Mouse (Mus musculus) lung, embryonic 15.5 days (tissue): Measurements from ENCODE around the gene Zbtb46. TPM values are rescaled to one million over a fixed set of nuclear protein-coding genes. Genes with fewer than 3 reads are reported as not detected.

Experiments used
- ATAC-seq: fragments of 200-750 bp; cut with Nextera tagmentation; 2 replicates; pipeline ENCODE4 v1.8.0; 2017; ENCODE audit warnings: moderate number of reproducible peaks, borderline replicate concordance; ENCODE audit not compliant: low FRiP score, low TSS enrichment; ENCODE audit errors: extremely low read depth
- H3K27ac ChIP-seq: fragments of 300-500 bp; sonication (generic); 2 replicates; pipeline ENCODE4 v1.5.1; 2015; ENCODE audit warnings: moderate library complexity, mild to moderate bottlenecking, inconsistent platforms
- H3K27me3 ChIP-seq: fragments of 300-500 bp; sonication (generic); 2 replicates; pipeline ENCODE4 v1.6.1; 2015; ENCODE audit warnings: inconsistent platforms
- H3K36me3 ChIP-seq: fragments of 300-500 bp; sonication (generic); 2 replicates; pipeline ENCODE4 v1.6.1; 2015; ENCODE audit warnings: inconsistent platforms
- H3K4me1 ChIP-seq: fragments of 300-500 bp; sonication (generic); 2 replicates; pipeline ENCODE4 v1.6.1; 2015; ENCODE audit warnings: inconsistent platforms
- H3K4me2 ChIP-seq: fragments of 300-500 bp; sonication (generic); 2 replicates; pipeline ENCODE4 v1.6.1; 2015; ENCODE audit warnings: inconsistent platforms, mild to moderate bottlenecking, moderate library complexity
- H3K4me3 ChIP-seq: fragments of 300-500 bp; sonication (generic); 2 replicates; pipeline ENCODE4 v1.5.1; 2015; ENCODE audit warnings: mild to moderate bottlenecking, inconsistent platforms
- H3K9ac ChIP-seq: fragments of 300-500 bp; sonication (generic); 2 replicates; pipeline ENCODE4 v1.6.1; 2015; ENCODE audit warnings: inconsistent platforms
- H3K9me3 ChIP-seq: fragments of 300-500 bp; sonication (generic); 2 replicates; pipeline ENCODE4 v1.6.1; 2016; ENCODE audit warnings: inconsistent platforms
- WGBS: fragments of 180-500 bp; shearing (Covaris S2); methylation state at CpG from one replicate; pipeline ENCODE4 v1.1.7; 2015; 5-methylcytosine and 5-hydroxymethylcytosine counted together
- polyA plus RNA-seq: library from polyadenylated mRNA; unstranded; fragments of >200 nt; fragmentation: Nextera tagmentation; extraction: Ambion mirVana; gene quantifications from 2 replicates; pipeline ENCODE4 v1.2.1, GENCODE M21; 2015

Zbtb46 gene
- polyA plus RNA-seq, 1 experiment from 2014 or later, result 14.6 TPM

- Histone ChIP-seq H3K9me3 (no peaks in the 10 kb centered on the region), H3K27me3 (peaks cover 8% of the 10 kb centered on the region; the same call in 1 of the 2 replicates), H3K4me1 (peaks cover 20% of the 10 kb centered on the region), H3K9ac (no peak overlapping the region), H3K4me3 (no peak overlapping the region), H3K27ac (no peak overlapping the region), H3K4me2 (no peak overlapping the region), H3K36me3 (no peaks in the 10 kb centered on the region)
- ATAC-seq, result no peak
- WGBS, result 74% methylated on average over 1 of the region's 1 CpGs
Observed at GRCm38 (mm10) chr2:181462604-181463003, 3.4 kb upstream of the Zbtb46 start.

- Histone ChIP-seq H3K4me2 (no peak overlapping the region), H3K4me1 (peaks cover 20% of the 10 kb centered on the region), H3K9ac (no peak overlapping the region), H3K4me3 (no peak overlapping the region), H3K27me3 (peaks cover 14% of the 10 kb centered on the region; the same call in 1 of the 2 replicates), H3K9me3 (no peaks in the 10 kb centered on the region), H3K27ac (no peak overlapping the region), H3K36me3 (no peaks in the 10 kb centered on the region)
- ATAC-seq, result no peak
- WGBS, result 91% methylated on average over 1 of the region's 1 CpGs
Observed at GRCm38 (mm10) chr2:181461536-181462100, 2.4 kb upstream of the Zbtb46 start.

- Histone ChIP-seq H3K9ac (peak overlapping the region; percentile 55), H3K4me1 (peaks cover 23% of the 10 kb centered on the region), H3K4me3 (peak overlapping the region; percentile 87), H3K27ac (peak overlapping the region; percentile 63), H3K9me3 (no peaks in the 10 kb centered on the region), H3K36me3 (no peaks in the 10 kb centered on the region), H3K4me2 (peak overlapping the region; percentile 76), H3K27me3 (peaks cover 14% of the 10 kb centered on the region; the same call in 1 of the 2 replicates)
- WGBS, result under 1% methylated on average over 71 of the region's 71 CpGs
- peak; percentile 39 for ATAC-seq
Observed at GRCm38 (mm10) chr2:181459673-181460621, 721 bp upstream of the Zbtb46 start.

GRCm38 (mm10) chr2:181458411-181459152, 644 bp downstream of the Zbtb46 start:
- Histone ChIP-seq H3K4me1 (peaks cover 23% of the 10 kb centered on the region), H3K9ac (peak overlapping the region; percentile 65), H3K27me3 (peaks cover 14% of the 10 kb centered on the region; the same call in 1 of the 2 replicates), H3K4me3 (peak overlapping the region; percentile 87), H3K9me3 (no peaks in the 10 kb centered on the region), H3K4me2 (peak overlapping the region; percentile 76), H3K36me3 (no peaks in the 10 kb centered on the region), H3K27ac (peak overlapping the region; percentile 67; the same call in 1 of the 2 replicates)
- ATAC-seq, result no peak; the same call in none of the 2 replicates
- under 1% methylated on average over 55 of the region's 72 CpGs for WGBS

DNA sequence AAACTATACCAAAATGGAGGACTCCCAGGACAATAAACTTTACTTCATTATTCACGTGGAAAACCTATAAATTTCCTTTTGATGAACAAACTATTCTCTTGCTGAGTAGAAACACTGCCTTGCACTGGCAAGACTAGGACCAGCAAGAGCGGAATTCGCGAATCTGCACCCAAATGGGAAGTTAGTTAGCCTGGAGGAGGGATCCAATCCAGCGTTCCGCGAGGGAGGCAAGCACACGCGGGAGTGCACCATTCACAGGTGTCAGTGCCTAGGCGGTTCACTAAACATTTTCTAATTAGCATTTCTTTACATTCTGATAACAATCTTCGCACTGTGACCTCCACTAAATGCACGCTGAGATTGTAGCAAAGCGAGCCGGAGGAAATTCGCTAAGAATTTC, 1.4 kb downstream of the Zbtb46 start:
- Histone ChIP-seq H3K4me1 (peaks cover 23% of the 10 kb centered on the region), H3K4me2 (peak overlapping the region; percentile 76), H3K9me3 (no peaks in the 10 kb centered on the region), H3K9ac (peak overlapping the region; percentile 65), H3K4me3 (peak overlapping the region; percentile 87), H3K27me3 (peaks cover 14% of the 10 kb centered on the region; the same call in 1 of the 2 replicates), H3K27ac (no peak overlapping the region), H3K36me3 (no peaks in the 10 kb centered on the region)
- no peak for ATAC-seq
- 4% methylated on average over 15 of the region's 15 CpGs for WGBS

- 57% methylated on average over 2 of the region's 2 CpGs for WGBS
- no peak overlapping the region for H3K4me2 ChIP-seq
- H3K9ac ChIP-seq, result no peak overlapping the region
- H3K36me3 ChIP-seq, result no peaks in the 10 kb centered on the region
- no peak for ATAC-seq
- H3K27ac ChIP-seq, result no peak overlapping the region
- peaks cover 23% of the 10 kb centered on the region for H3K4me1 ChIP-seq
- H3K9me3 ChIP-seq, result no peaks in the 10 kb centered on the region
- no peak overlapping the region for H3K4me3 ChIP-seq
- H3K27me3 ChIP-seq, result peaks cover 14% of the 10 kb centered on the region; the same call in 1 of the 2 replicates
Observed at GRCm38 (mm10) chr2:181455899-181456298, 3.3 kb downstream of the Zbtb46 start.

- no peaks in the 10 kb centered on the region for H3K9me3 ChIP-seq
- no peaks in the 10 kb centered on the region for H3K36me3 ChIP-seq
- 0 out of 2 replicates have a peak, but pooled peaks cover 7% of the 10 kb centered on the region for H3K4me1 ChIP-seq
- H3K4me3 ChIP-seq, result no peak overlapping the region
- no peak overlapping the region for H3K27ac ChIP-seq
- H3K9ac ChIP-seq, result no peak overlapping the region
- H3K27me3 ChIP-seq, result peaks cover 10% of the 10 kb centered on the region; the same call in 1 of the 2 replicates
- no peak for ATAC-seq
- H3K4me2 ChIP-seq, result no peak overlapping the region
- 46% methylated on average over 1 of the region's 1 CpGs for WGBS
Observed at GRCm38 (mm10) chr2:181453274-181453673, 6.0 kb downstream of the Zbtb46 start.

- Histone ChIP-seq H3K9me3 (no peaks in the 10 kb centered on the region), H3K36me3 (no peaks in the 10 kb centered on the region), H3K27me3 (peaks cover 3% of the 10 kb centered on the region; the same call in 1 of the 2 replicates), H3K9ac (no peak overlapping the region), H3K4me3 (no peak overlapping the region), H3K4me2 (no peak overlapping the region), H3K4me1 (0 out of 2 replicates have a peak, but pooled peaks cover 3% of the 10 kb centered on the region), H3K27ac (no peak overlapping the region)
- ATAC-seq, result no peak
- 73% methylated on average over 4 of the region's 4 CpGs for WGBS
Observed at GRCm38 (mm10) chr2:181452181-181452580, 7.0 kb downstream of the Zbtb46 start.

- ATAC-seq, result no peak
- Histone ChIP-seq H3K36me3 (no peaks in the 10 kb centered on the region), H3K4me1 (no peaks in the 10 kb centered on the region), H3K27ac (no peak overlapping the region), H3K9ac (no peak overlapping the region), H3K4me2 (no peak overlapping the region), H3K9me3 (no peaks in the 10 kb centered on the region), H3K4me3 (no peak overlapping the region), H3K27me3 (no peaks in the 10 kb centered on the region)
- 93% methylated on average over 2 of the region's 2 CpGs for WGBS
Observed at GRCm38 (mm10) chr2:181443016-181443415, 16.2 kb downstream of the Zbtb46 start.

- ATAC-seq, result no peak
- no peaks in the 10 kb centered on the region for H3K27me3 ChIP-seq
- H3K9me3 ChIP-seq, result no peaks in the 10 kb centered on the region
- no peak overlapping the region for H3K4me3 ChIP-seq
- no peak overlapping the region for H3K4me2 ChIP-seq
- H3K27ac ChIP-seq, result no peak overlapping the region
- H3K9ac ChIP-seq, result no peak overlapping the region
- no peaks in the 10 kb centered on the region for H3K36me3 ChIP-seq
- H3K4me1 ChIP-seq, result no peaks in the 10 kb centered on the region
- WGBS, result 79% methylated on average over 4 of the region's 4 CpGs
Observed at GRCm38 (mm10) chr2:181438176-181438575, 21.1 kb downstream of the Zbtb46 start.

DNA sequence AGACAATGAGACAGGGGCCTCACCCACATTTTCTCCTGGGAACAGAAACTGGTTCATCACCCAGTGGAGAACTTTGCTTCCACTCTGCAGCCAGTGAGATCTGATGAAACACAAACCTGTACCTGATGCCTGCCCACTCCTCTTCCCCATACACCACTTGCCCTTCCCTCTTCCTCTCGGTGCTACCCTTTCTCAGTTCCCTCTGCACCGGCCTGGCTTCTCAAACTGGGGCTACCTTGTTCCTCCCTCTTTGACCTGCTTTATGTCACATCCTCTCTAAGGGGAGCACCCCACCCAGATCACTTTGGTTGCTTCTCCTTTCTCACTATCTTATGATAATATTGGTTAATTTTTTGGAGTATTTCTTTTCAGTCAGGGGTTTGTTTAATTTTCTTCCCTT, 23.0 kb downstream of the Zbtb46 start:
- no peak for ATAC-seq
- Histone ChIP-seq H3K36me3 (no peaks in the 10 kb centered on the region), H3K4me3 (no peak overlapping the region), H3K4me2 (no peak overlapping the region), H3K27ac (no peak overlapping the region), H3K4me1 (no peaks in the 10 kb centered on the region), H3K9ac (no peak overlapping the region), H3K9me3 (no peaks in the 10 kb centered on the region), H3K27me3 (no peaks in the 10 kb centered on the region)
- WGBS, result 60% methylated on average over 2 of the region's 2 CpGs
